Mouse (Mus musculus) urinary bladder, adult 2 months (tissue): ENCODE results near the gene Pan2. TPM values are rescaled to one million over a fixed set of nuclear protein-coding genes. Genes with fewer than 3 reads are reported as not detected.
A peak's percentile ranks its signal among the peaks of the same experiment; 100 is the strongest.
"Not testable (repeated sequence)": the region's sequence is repeated elsewhere in the genome, so short reads cannot be mapped to it uniquely, and the experiment has no call there.

Experiments used
- DNase-seq: peaks from one replicate; pipeline ENCODE4 v3.0.0; 2022; ENCODE audit warnings: low spot score
- polyA plus RNA-seq: library from polyadenylated mRNA; depleted of rRNA; stranded (reverse); fragments of >200 nt; gene quantifications from 2 replicates; pipeline ENCODE4 v1.2.3, GENCODE M21; 2012

Pan2 gene
- polyA plus RNA-seq, 1 experiment = 31.7 TPM

GRCm38 (mm10) chr10:128283604-128284579 is 19.2 kb upstream of the Pan2 start:
- no peak for DNase-seq

- not testable (repeated sequence) for DNase-seq
Observed at GRCm38 (mm10) chr10:128290594-128290993, 12.5 kb upstream of the Pan2 start.

- no peak for DNase-seq
Observed at GRCm38 (mm10) chr10:128296370-128297090, 6.6 kb upstream of the Pan2 start.

- no peak for DNase-seq
Observed at GRCm38 (mm10) chr10:128297221-128297620, 5.9 kb upstream of the Pan2 start.

GRCm38 (mm10) chr10:128297622-128298021 is 5.5 kb upstream of the Pan2 start:
- DNase-seq = no peak

- DNase-seq = no peak
Observed at GRCm38 (mm10) chr10:128298243-128298642, 4.9 kb upstream of the Pan2 start.

- DNase-seq = no peak
Observed at GRCm38 (mm10) chr10:128298702-128299171, 4.4 kb upstream of the Pan2 start, which contains the start of gene Il23a. Gene Il23a, minus strand, starts transcription at chr10:128298752.

- DNase-seq = no peak
Observed at GRCm38 (mm10) chr10:128302357-128302756, 778 bp upstream of the Pan2 start.

GRCm38 (mm10) chr10:128302785-128303125 is 380 bp upstream of the Pan2 start:
- DNase-seq = no peak

GRCm38 (mm10) chr10:128309654-128310053 is 6.5 kb downstream of the Pan2 start:
- no peak for DNase-seq

- DNase-seq = no peak
Observed at GRCm38 (mm10) chr10:128310177-128310576, 7.0 kb downstream of the Pan2 start.

- DNase-seq = no peak
Observed at GRCm38 (mm10) chr10:128310902-128311301, 7.8 kb downstream of the Pan2 start.

- DNase-seq = no peak
Observed at GRCm38 (mm10) chr10:128315578-128315977, 12.4 kb downstream of the Pan2 start.

GRCm38 (mm10) chr10:128321641-128322040 is 18.5 kb downstream of the Pan2 start:
- DNase-seq = no peak

GRCm38 (mm10) chr10:128322141-128323108 is 19.3 kb downstream of the Pan2 start, which contains the start of gene Cnpy2:
Gene Cnpy2, plus strand, starts transcription at chr10:128322459.
- DNase-seq = peak; percentile 80

GRCm38 (mm10) chr10:128323516-128323915 is 20.4 kb downstream of the Pan2 start:
- DNase-seq = no peak

- DNase-seq = no peak
Observed at GRCm38 (mm10) chr10:128326825-128327224, 23.7 kb downstream of the Pan2 start.

- DNase-seq = no peak
Observed at GRCm38 (mm10) chr10:128327610-128328009, 24.5 kb downstream of the Pan2 start.

GRCm38 (mm10) chr10:128332358-128333249 is 29.5 kb downstream of the Pan2 start:
- not testable (repeated sequence) for DNase-seq

- no peak for DNase-seq
Observed at GRCm38 (mm10) chr10:128335582-128335981, 32.4 kb downstream of the Pan2 start.
